Comparison of ENCODE assay signal across 8 mouse cellular contexts in the genomic region with DNA sequence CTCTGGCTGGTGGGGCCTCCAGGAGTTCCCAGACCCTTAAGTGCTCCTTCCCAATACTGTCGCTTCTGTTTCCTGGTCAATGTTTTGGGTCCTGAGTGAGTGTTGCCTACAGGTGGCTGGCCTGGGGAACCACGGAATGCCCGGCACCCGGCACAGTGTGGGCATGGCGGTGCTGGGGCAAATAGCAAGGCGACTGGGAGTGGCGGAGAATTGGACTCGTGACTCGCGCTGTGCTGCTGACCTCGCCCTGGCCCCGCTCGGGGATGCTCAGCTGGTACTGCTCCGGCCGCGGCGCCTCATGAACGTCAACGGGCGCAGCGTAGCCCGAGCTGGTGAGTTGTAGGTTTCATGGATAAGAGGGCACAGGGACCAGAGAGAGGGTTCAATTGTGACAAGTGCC. TPM values are rescaled to one million over a fixed set of nuclear protein-coding genes. Genes with fewer than 3 reads are reported as not detected.
DNase-seq lines count a peak whose midpoint lies in the region; ATAC-seq and TF ChIP-seq lines count a peak whose summit lies in the region.

No protein-coding gene starts in this region.

- H3K36me3 ChIP-seq in kidney, embryonic 15.5 days: no peaks in the 10 kb centered on the region
- 0 out of 2 replicates have a peak, but pooled peaks cover 3% of the 10 kb centered on the region for H3K36me3 ChIP-seq in heart, postnatal 0 days (replicated peaks; ENCODE audit: control insufficient read depth, insufficient read depth, low read length)
- no peaks in the 10 kb centered on the region for H3K36me3 ChIP-seq in midbrain, embryonic 13.5 days

- no peaks in the 10 kb centered on the region for H3K27me3 ChIP-seq in kidney, embryonic 15.5 days
- no peaks in the 10 kb centered on the region for H3K27me3 ChIP-seq in heart, postnatal 0 days (ENCODE audit: control insufficient read depth, insufficient read depth, low read length)
- H3K27me3 ChIP-seq in midbrain, embryonic 13.5 days: peaks cover 10% of the 10 kb centered on the region; the same call in 1 of the 2 replicates

- no peaks in the 10 kb centered on the region for H3K9me3 ChIP-seq in kidney, embryonic 15.5 days (replicated peaks)
- no peaks in the 10 kb centered on the region for H3K9me3 ChIP-seq in heart, postnatal 0 days (replicated peaks; ENCODE audit: control insufficient read depth, low read length)
- H3K9me3 ChIP-seq in midbrain, embryonic 13.5 days: no peaks in the 10 kb centered on the region

- ATAC-seq in kidney, embryonic 15.5 days (replicated peaks; ENCODE audit: low FRiP score): no peak
- no peak for ATAC-seq in heart, postnatal 0 days (ENCODE audit: insufficient read depth, low read depth)
- ATAC-seq in midbrain, embryonic 13.5 days: no peak; the same call in 1 of the 2 replicates

- TF ChIP-seq EP300 in heart, postnatal 0 days (IDR thresholded peaks at IDR 0.05; ENCODE audit: low read depth): no peak

- no peak for DNase-seq in kidney, adult 8-10 months
- DNase-seq in Muller cell, postnatal 12 days (ENCODE audit: inconsistent ontology term): peak; percentile 76
- DNase-seq in heart, postnatal 0 days (ENCODE audit: low spot score): no peak
- DNase-seq in B cell, adult 2 months: no peak
- no peak for DNase-seq in urinary bladder, postnatal 14 days (ENCODE audit: low spot score)
- no peak for DNase-seq in spleen, adult 12 weeks (ENCODE audit: low spot score)

- peak overlapping the region; percentile 87 for H3K4me2 ChIP-seq in kidney, embryonic 15.5 days
- H3K4me2 ChIP-seq in heart, postnatal 0 days (ENCODE audit: low read depth, low read length): peak overlapping the region; percentile 63
- H3K4me2 ChIP-seq in midbrain, embryonic 13.5 days (replicated peaks): peak overlapping the region; percentile 74

- no peak for TF ChIP-seq CTCF in heart, postnatal 0 days (IDR thresholded peaks at IDR 0.05; ENCODE audit: low read depth)

- peak overlapping the region; percentile 27; the same call in 1 of the 2 replicates for H3K9ac ChIP-seq in kidney, embryonic 15.5 days
- 0 out of 2 replicates have a peak overlapping the region, but pooled peaks have one; percentile 10 for H3K9ac ChIP-seq in heart, postnatal 0 days (replicated peaks; ENCODE audit: low read depth, low read length)
- H3K9ac ChIP-seq in midbrain, embryonic 13.5 days (replicated peaks): peak overlapping the region; percentile 66; the same call in 1 of the 2 replicates

- H3K27ac ChIP-seq in kidney, embryonic 15.5 days: no peak overlapping the region
- no peak overlapping the region for H3K27ac ChIP-seq in heart, postnatal 0 days (ENCODE audit: low read depth)
- no peak overlapping the region for H3K27ac ChIP-seq in midbrain, embryonic 13.5 days

- H3K4me3 ChIP-seq in kidney, embryonic 15.5 days (replicated peaks): peak overlapping the region; percentile 61
- peak overlapping the region; percentile 55 for H3K4me3 ChIP-seq in heart, postnatal 0 days (ENCODE audit: low read depth, low read length)
- H3K4me3 ChIP-seq in midbrain, embryonic 13.5 days (replicated peaks): peak overlapping the region; percentile 62

- H3K4me1 ChIP-seq in kidney, embryonic 15.5 days: peaks cover 15% of the 10 kb centered on the region
- peaks cover 6% of the 10 kb centered on the region; the same call in 1 of the 2 replicates for H3K4me1 ChIP-seq in heart, postnatal 0 days (ENCODE audit: control insufficient read depth, insufficient read depth)
- peaks cover 16% of the 10 kb centered on the region for H3K4me1 ChIP-seq in midbrain, embryonic 13.5 days (replicated peaks)

- WGBS in kidney, embryonic 15.5 days: 16% methylated on average over 22 of the region's 22 CpGs
- WGBS in heart, postnatal 0 days: 20% methylated on average over 22 of the region's 22 CpGs
- 18% methylated on average over 22 of the region's 22 CpGs for WGBS in midbrain, embryonic 13.5 days

RNA-seq across cellular contexts. Expression of gene Ptrh1, which starts 0.6 kb away (rescaled TPM):
- 5.1 and 5.5 TPM in 2 replicates for polyA plus RNA-seq in kidney, embryonic 15.5 days (2015; fragmentation: Nextera tagmentation; extraction: Ambion mirVana)
- total RNA-seq in heart, postnatal 0 days (2014; rRNA removed; ENCODE audit: low replicate concordance): 4.8 and 5.3 TPM in 2 replicates
- polyA plus RNA-seq in heart, postnatal 0 days (2015; fragmentation: Nextera tagmentation; extraction: Ambion mirVana): 2.6 and 2.9 TPM in 2 replicates
- 4.1 and 4.2 TPM in 2 replicates for polyA plus RNA-seq in midbrain, embryonic 13.5 days (2015; fragmentation: Nextera tagmentation; extraction: Ambion mirVana)

RNA-seq across cellular contexts. Expression of gene Ttc16, which starts 0.8 kb away (rescaled TPM):
- polyA plus RNA-seq in kidney, embryonic 15.5 days (2015; fragmentation: Nextera tagmentation; extraction: Ambion mirVana): 0.15 and 0.25 TPM in 2 replicates
- 1.9 TPM in 1 of 2 replicates, not detected in the other for total RNA-seq in heart, postnatal 0 days (2014; rRNA removed; ENCODE audit: low replicate concordance)
- 0.08 and 0.21 TPM in 2 replicates for polyA plus RNA-seq in heart, postnatal 0 days (2015; fragmentation: Nextera tagmentation; extraction: Ambion mirVana)
- polyA plus RNA-seq in midbrain, embryonic 13.5 days (2015; fragmentation: Nextera tagmentation; extraction: Ambion mirVana): 0.35 and 0.52 TPM in 2 replicates

RNA-seq across cellular contexts. Expression of gene Cfap157, which starts 8.0 kb away (rescaled TPM):
- 0.45 and 0.64 TPM in 2 replicates for polyA plus RNA-seq in kidney, embryonic 15.5 days (2015; fragmentation: Nextera tagmentation; extraction: Ambion mirVana)
- not detected in 2 replicates for total RNA-seq in heart, postnatal 0 days (2014; rRNA removed; ENCODE audit: low replicate concordance)
- polyA plus RNA-seq in heart, postnatal 0 days (2015; fragmentation: Nextera tagmentation; extraction: Ambion mirVana): 0.22 and 0.56 TPM in 2 replicates
- 0.46 and 2.0 TPM in 2 replicates for polyA plus RNA-seq in midbrain, embryonic 13.5 days (2015; fragmentation: Nextera tagmentation; extraction: Ambion mirVana)

RNA-seq across cellular contexts. Expression of gene Tor2a, which starts 19.2 kb away (rescaled TPM):
- polyA plus RNA-seq in kidney, embryonic 15.5 days (2015; fragmentation: Nextera tagmentation; extraction: Ambion mirVana): 64.8 and 70.5 TPM in 2 replicates
- 34.6 and 65.3 TPM in 2 replicates for total RNA-seq in heart, postnatal 0 days (2014; rRNA removed; ENCODE audit: low replicate concordance)
- 27.5 and 28.5 TPM in 2 replicates for polyA plus RNA-seq in heart, postnatal 0 days (2015; fragmentation: Nextera tagmentation; extraction: Ambion mirVana)
- polyA plus RNA-seq in midbrain, embryonic 13.5 days (2015; fragmentation: Nextera tagmentation; extraction: Ambion mirVana): 48.0 and 52.6 TPM in 2 replicates

RNA-seq across cellular contexts. Expression of gene 6330409D20Rik, which starts 35.4 kb away (rescaled TPM):
- polyA plus RNA-seq in kidney, embryonic 15.5 days (2015; fragmentation: Nextera tagmentation; extraction: Ambion mirVana): 0.18 TPM in 1 of 2 replicates, not detected in the other
- total RNA-seq in heart, postnatal 0 days (2014; rRNA removed; ENCODE audit: low replicate concordance): not detected in 2 replicates
- 0.15 TPM in 1 of 2 replicates, not detected in the other for polyA plus RNA-seq in heart, postnatal 0 days (2015; fragmentation: Nextera tagmentation; extraction: Ambion mirVana)
- polyA plus RNA-seq in midbrain, embryonic 13.5 days (2015; fragmentation: Nextera tagmentation; extraction: Ambion mirVana): 3.9 TPM in 2 replicates

Comparison
In these comparisons a context has a peak if more than half of its experiments do, and no peak if none do; other contexts are left out.
1. H3K9ac ChIP-seq: peak in every context shown above with its lines; median percentile 66 in midbrain, embryonic 13.5 days; 27 in kidney, embryonic 15.5 days; 10 in heart, postnatal 0 days.